Mouse (Mus musculus): ENCODE data around the gene Comt. TPM values are rescaled to one million over a fixed set of nuclear protein-coding genes. Genes with fewer than 3 reads are reported as not detected.

Comt gene
- polyA plus RNA-seq, 1 experiment from 2014 or later, result 98.1 TPM

DNA sequence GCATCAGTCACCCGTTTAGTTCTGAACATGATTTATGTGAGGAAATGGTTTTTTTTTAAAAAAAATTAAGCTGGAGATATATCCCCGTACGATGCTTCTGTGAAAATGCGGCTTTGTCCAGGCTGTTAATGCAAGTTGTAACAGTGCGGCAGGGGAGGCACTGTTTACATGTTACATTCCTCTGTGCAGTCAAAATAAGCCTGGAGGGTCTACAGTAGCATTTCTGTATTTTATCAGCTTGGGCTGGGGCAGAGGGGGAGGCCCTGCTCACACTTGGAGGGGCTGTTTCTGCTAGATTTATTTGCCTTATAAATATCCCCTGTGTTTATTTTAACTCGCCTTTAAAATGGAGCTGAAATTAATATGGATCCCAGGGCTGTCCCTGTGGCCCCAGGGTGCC, 21.5 kb upstream of the Comt start:
- no peak for ATAC-seq
- H3K4me2 ChIP-seq (ENCODE audit: low read length), result no peak overlapping the region
- WGBS, result 88% methylated on average over 6 of the region's 6 CpGs
- no peaks in the 10 kb centered on the region for H3K9me3 ChIP-seq (ENCODE audit: control insufficient read depth, low read length)
- no peak overlapping the region for H3K4me3 ChIP-seq (replicated peaks; ENCODE audit: low read length)
- H3K36me3 ChIP-seq (ENCODE audit: control insufficient read depth, insufficient read depth), result no peaks in the 10 kb centered on the region
- H3K9ac ChIP-seq (replicated peaks; ENCODE audit: low read depth, low read length), result no peak overlapping the region
- H3K27ac ChIP-seq (ENCODE audit: low read length), result no peak overlapping the region
- no peaks in the 10 kb centered on the region for H3K27me3 ChIP-seq (replicated peaks; ENCODE audit: control insufficient read depth, insufficient read depth, low read length)
- peaks cover 5% of the 10 kb centered on the region for H3K4me1 ChIP-seq (replicated peaks; ENCODE audit: control insufficient read depth, insufficient read depth, low read length)

- Histone ChIP-seq H3K27ac (ENCODE audit: low read length) (no peak overlapping the region), H3K4me3 (replicated peaks; ENCODE audit: low read length) (no peak overlapping the region), H3K4me2 (ENCODE audit: low read length) (no peak overlapping the region), H3K27me3 (replicated peaks; ENCODE audit: control insufficient read depth, insufficient read depth, low read length) (no peaks in the 10 kb centered on the region), H3K4me1 (replicated peaks; ENCODE audit: control insufficient read depth, insufficient read depth, low read length) (peaks cover 3% of the 10 kb centered on the region; the same call in 1 of the 2 replicates), H3K9me3 (ENCODE audit: control insufficient read depth, low read length) (no peaks in the 10 kb centered on the region), H3K36me3 (ENCODE audit: control insufficient read depth, insufficient read depth) (no peaks in the 10 kb centered on the region), H3K9ac (replicated peaks; ENCODE audit: low read depth, low read length) (no peak overlapping the region)
- no peak for ATAC-seq
Observed at GRCm38 (mm10) chr16:18447243-18447642, 20.6 kb upstream of the Comt start.

DNA sequence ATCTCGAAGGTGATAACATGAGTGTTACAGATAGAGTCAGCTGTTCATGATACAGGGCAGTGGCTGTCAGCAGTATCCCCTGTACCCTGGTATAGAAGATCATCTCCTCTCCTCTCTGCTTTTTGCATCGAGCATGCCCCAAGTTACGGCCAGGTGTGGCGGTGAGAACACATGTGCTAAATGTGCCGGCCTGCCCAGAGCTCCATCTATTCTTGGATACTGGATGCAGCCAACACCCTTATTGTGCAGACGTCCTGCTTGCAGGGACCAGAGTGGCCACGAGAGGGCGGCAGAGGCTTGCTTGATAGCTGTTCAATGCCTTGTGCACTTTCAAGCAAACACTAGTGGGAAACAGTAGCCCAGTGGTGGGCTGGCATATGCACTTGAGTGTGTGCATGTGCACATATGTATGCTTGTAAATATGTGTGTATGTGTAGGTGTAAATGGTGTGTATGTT, 16.8 kb upstream of the Comt start:
- no peaks in the 10 kb centered on the region for H3K27me3 ChIP-seq (replicated peaks; ENCODE audit: control insufficient read depth, insufficient read depth, low read length)
- no peaks in the 10 kb centered on the region for H3K9me3 ChIP-seq (ENCODE audit: control insufficient read depth, low read length)
- no peaks in the 10 kb centered on the region for H3K36me3 ChIP-seq (ENCODE audit: control insufficient read depth, insufficient read depth)
- H3K9ac ChIP-seq (replicated peaks; ENCODE audit: low read depth, low read length), result no peak overlapping the region
- no peaks in the 10 kb centered on the region for H3K4me1 ChIP-seq (replicated peaks; ENCODE audit: control insufficient read depth, insufficient read depth, low read length)
- peak; percentile 92 for ATAC-seq
- 24% methylated on average over 8 of the region's 8 CpGs for WGBS
- H3K4me2 ChIP-seq (ENCODE audit: low read length), result no peak overlapping the region
- no peak overlapping the region for H3K27ac ChIP-seq (ENCODE audit: low read length)
- no peak overlapping the region for H3K4me3 ChIP-seq (replicated peaks; ENCODE audit: low read length)

DNA sequence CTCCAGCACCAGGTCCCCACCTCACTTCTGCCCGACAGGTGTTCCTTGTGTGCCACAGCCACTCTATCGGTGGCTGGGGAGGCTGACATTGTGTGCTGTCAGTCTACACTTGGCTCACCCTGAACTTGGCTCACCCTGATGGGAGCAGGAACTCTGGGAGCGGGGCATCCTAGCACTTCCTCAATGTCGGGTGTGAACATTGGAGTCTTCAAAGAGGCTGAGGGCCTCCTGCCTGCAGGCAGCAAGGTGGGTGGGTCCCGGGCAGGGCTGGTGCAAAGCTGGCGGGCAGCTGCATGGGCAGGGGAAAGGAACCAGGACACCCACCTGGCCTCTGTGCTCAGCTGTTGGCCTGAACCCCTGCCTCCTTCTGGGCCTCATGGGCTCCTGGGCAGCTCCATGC, 9.5 kb upstream of the Comt start:
- H3K9me3 ChIP-seq (ENCODE audit: control insufficient read depth, low read length), result no peaks in the 10 kb centered on the region
- H3K4me1 ChIP-seq (replicated peaks; ENCODE audit: control insufficient read depth, insufficient read depth, low read length), result no peaks in the 10 kb centered on the region
- no peak overlapping the region for H3K27ac ChIP-seq (ENCODE audit: low read length)
- ATAC-seq, result no peak
- H3K36me3 ChIP-seq (ENCODE audit: control insufficient read depth, insufficient read depth), result no peaks in the 10 kb centered on the region
- no peak overlapping the region for H3K4me3 ChIP-seq (replicated peaks; ENCODE audit: low read length)
- no peak overlapping the region for H3K9ac ChIP-seq (replicated peaks; ENCODE audit: low read depth, low read length)
- 91% methylated on average over 6 of the region's 6 CpGs for WGBS
- no peaks in the 10 kb centered on the region for H3K27me3 ChIP-seq (replicated peaks; ENCODE audit: control insufficient read depth, insufficient read depth, low read length)
- no peak overlapping the region for H3K4me2 ChIP-seq (ENCODE audit: low read length)

- 97% methylated on average over 5 of the region's 5 CpGs for WGBS
- ATAC-seq, result no peak
- H3K27me3 ChIP-seq (replicated peaks; ENCODE audit: control insufficient read depth, insufficient read depth, low read length), result no peaks in the 10 kb centered on the region
Observed at GRCm38 (mm10) chr16:18433341-18433920, 6.8 kb upstream of the Comt start.

DNA sequence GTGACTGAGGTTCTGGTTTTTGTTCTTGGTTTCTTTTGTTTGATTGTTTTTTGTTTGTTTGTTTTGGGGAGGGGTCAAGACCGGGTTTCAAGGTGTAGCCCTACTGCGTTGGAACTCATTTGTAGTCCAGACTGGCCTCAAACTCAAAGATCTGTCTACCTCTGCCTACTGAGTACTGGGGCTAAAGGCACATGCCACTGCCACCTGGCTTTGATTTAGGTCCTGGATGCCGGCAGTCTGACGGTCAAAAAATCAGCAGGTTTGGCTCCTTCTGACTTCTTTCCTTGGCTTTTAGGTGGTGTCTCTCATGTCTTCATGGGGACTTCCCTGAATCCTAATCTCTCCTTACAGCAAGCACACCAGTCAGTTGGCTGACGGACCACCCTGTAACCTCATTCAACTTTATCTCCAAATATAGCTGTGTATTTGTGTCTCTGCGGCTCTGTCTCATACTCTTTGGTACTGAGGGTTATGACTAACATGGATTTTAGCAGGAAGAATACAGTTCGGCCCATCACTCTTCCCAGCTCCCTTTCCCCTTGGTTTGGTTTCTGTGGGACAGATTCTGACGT, 4.1 kb upstream of the Comt start:
- ATAC-seq, result no peak
- Histone ChIP-seq H3K9ac (replicated peaks; ENCODE audit: low read depth, low read length) (no peak overlapping the region), H3K4me2 (ENCODE audit: low read length) (no peak overlapping the region), H3K4me3 (replicated peaks; ENCODE audit: low read length) (no peak overlapping the region), H3K4me1 (replicated peaks; ENCODE audit: control insufficient read depth, insufficient read depth, low read length) (peaks cover 10% of the 10 kb centered on the region), H3K27ac (ENCODE audit: low read length) (no peak overlapping the region), H3K27me3 (replicated peaks; ENCODE audit: control insufficient read depth, insufficient read depth, low read length) (no peaks in the 10 kb centered on the region), H3K9me3 (ENCODE audit: control insufficient read depth, low read length) (no peaks in the 10 kb centered on the region), H3K36me3 (ENCODE audit: control insufficient read depth, insufficient read depth) (no peaks in the 10 kb centered on the region)
- 85% methylated on average over 8 of the region's 8 CpGs for WGBS

More at GRCm38 (mm10) chr16:18433341-18433920, 6.8 kb upstream of the Comt start:
- Histone ChIP-seq H3K9ac (replicated peaks; ENCODE audit: low read depth, low read length) (no peak overlapping the region), H3K36me3 (ENCODE audit: control insufficient read depth, insufficient read depth) (no peaks in the 10 kb centered on the region), H3K4me2 (ENCODE audit: low read length) (no peak overlapping the region), H3K27ac (ENCODE audit: low read length) (no peak overlapping the region), H3K4me1 (replicated peaks; ENCODE audit: control insufficient read depth, insufficient read depth, low read length) (no peaks in the 10 kb centered on the region), H3K4me3 (replicated peaks; ENCODE audit: low read length) (no peak overlapping the region), H3K9me3 (ENCODE audit: control insufficient read depth, low read length) (no peaks in the 10 kb centered on the region)

- no peaks in the 10 kb centered on the region for H3K36me3 ChIP-seq (ENCODE audit: control insufficient read depth, insufficient read depth)
- H3K9ac ChIP-seq (replicated peaks; ENCODE audit: low read depth, low read length), result no peak overlapping the region
- no peak overlapping the region for H3K4me2 ChIP-seq (ENCODE audit: low read length)
- H3K27ac ChIP-seq (ENCODE audit: low read length), result no peak overlapping the region
- no peaks in the 10 kb centered on the region for H3K9me3 ChIP-seq (ENCODE audit: control insufficient read depth, low read length)
- H3K4me3 ChIP-seq (replicated peaks; ENCODE audit: low read length), result no peak overlapping the region
- H3K4me1 ChIP-seq (replicated peaks; ENCODE audit: control insufficient read depth, insufficient read depth, low read length), result peaks cover 21% of the 10 kb centered on the region
- no peaks in the 10 kb centered on the region for H3K27me3 ChIP-seq (replicated peaks; ENCODE audit: control insufficient read depth, insufficient read depth, low read length)
- no peak for ATAC-seq
- WGBS, result 93% methylated on average over 8 of the region's 8 CpGs
Observed at GRCm38 (mm10) chr16:18429641-18430040, 3.0 kb upstream of the Comt start.

DNA sequence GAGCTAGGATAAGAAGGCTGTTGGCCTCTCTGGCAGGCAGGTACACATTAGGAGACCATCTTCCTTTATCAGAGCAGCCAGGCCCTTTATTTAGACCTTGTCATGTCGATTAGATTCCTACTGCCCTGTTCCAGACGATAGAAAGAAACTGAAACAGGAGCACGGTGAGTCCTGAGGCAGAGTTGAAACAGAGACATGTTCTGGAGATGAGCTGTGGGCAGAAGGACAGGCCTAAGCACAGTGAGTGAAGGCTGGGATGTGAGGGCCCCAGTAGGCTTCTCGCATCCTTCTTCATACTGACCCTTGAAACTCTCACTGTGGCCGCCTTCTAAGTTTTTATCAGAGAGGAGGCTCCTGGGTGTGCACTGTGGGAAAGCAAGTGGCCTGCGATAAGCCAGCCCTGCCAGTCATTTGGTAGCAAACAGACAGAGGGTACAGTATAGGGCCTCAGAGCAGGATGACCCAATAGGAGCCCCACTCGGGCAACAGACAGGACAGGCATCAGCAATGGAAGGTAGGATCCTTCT, 1.9 kb upstream of the Comt start:
- Histone ChIP-seq H3K9ac (replicated peaks; ENCODE audit: low read depth, low read length) (no peak overlapping the region), H3K4me3 (replicated peaks; ENCODE audit: low read length) (no peak overlapping the region), H3K9me3 (ENCODE audit: control insufficient read depth, low read length) (no peaks in the 10 kb centered on the region), H3K27me3 (replicated peaks; ENCODE audit: control insufficient read depth, insufficient read depth, low read length) (no peaks in the 10 kb centered on the region), H3K4me1 (replicated peaks; ENCODE audit: control insufficient read depth, insufficient read depth, low read length) (peaks cover 25% of the 10 kb centered on the region), H3K36me3 (ENCODE audit: control insufficient read depth, insufficient read depth) (no peaks in the 10 kb centered on the region), H3K27ac (ENCODE audit: low read length) (no peak overlapping the region), H3K4me2 (ENCODE audit: low read length) (no peak overlapping the region)
- ATAC-seq, result no peak
- 89% methylated on average over 7 of the region's 7 CpGs for WGBS

- 84% methylated on average over 5 of the region's 5 CpGs for WGBS
Observed at GRCm38 (mm10) chr16:18428011-18428515, 1.4 kb upstream of the Comt start.

More at GRCm38 (mm10) chr16:18428011-18428515, 1.4 kb upstream of the Comt start:
- Histone ChIP-seq H3K27me3 (replicated peaks; ENCODE audit: control insufficient read depth, insufficient read depth, low read length) (no peaks in the 10 kb centered on the region), H3K9ac (replicated peaks; ENCODE audit: low read depth, low read length) (no peak overlapping the region), H3K27ac (ENCODE audit: low read length) (no peak overlapping the region), H3K36me3 (ENCODE audit: control insufficient read depth, insufficient read depth) (no peaks in the 10 kb centered on the region), H3K4me3 (replicated peaks; ENCODE audit: low read length) (no peak overlapping the region), H3K9me3 (ENCODE audit: control insufficient read depth, low read length) (no peaks in the 10 kb centered on the region), H3K4me2 (ENCODE audit: low read length) (no peak overlapping the region), H3K4me1 (replicated peaks; ENCODE audit: control insufficient read depth, insufficient read depth, low read length) (peaks cover 25% of the 10 kb centered on the region)
- ATAC-seq, result no peak
